27 mouse cellular contexts compared by ENCODE assay signal in the genomic region with DNA sequence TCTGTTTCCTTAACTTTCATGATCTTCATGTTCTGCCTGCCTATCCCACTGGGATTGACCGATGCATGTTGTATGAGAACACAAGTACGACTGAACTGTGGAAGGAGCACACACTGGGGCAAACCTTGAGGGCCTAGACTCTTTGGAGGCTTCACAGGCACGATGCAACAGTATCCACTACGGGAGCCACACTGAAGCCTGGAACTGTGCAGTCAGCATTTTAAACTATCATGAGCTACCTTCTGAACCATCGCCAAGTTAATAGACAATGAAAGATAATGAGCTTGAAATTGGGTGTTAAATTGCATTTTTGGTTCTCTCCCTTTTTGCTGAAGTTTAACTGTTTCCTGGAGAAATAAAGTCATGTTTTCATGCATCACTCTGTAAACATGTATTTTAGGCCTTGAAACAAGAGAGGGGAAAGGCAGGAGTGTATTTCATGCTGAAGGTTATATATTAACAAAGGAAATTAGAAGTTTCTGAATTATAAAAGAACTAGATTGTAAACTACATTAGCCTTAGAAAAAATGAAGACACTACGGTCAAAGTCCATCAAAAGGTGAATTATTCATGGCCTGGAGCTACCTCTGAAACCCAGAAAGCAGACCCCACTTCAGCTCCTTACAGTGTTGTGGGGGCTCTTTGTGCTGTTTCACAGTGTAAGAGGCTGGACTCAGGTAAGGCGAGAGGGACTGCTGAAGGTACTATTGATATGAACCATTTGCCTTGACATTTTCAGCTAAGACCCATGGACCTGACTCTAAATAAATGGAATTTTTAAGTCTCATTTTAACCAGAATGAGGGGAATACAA.
DNase-seq lines count a peak whose midpoint lies in the region; ATAC-seq and TF ChIP-seq lines count a peak whose summit lies in the region.
"Had no signal": no experiment of that assay in that cellular context is flagged by ENCODE, and none has a peak within 500 bp of the region (broad histone marks: within the 10 kb centered on the region; RNA-seq: fewer than 3 reads in every experiment).

No protein-coding gene starts in this region.

- H3K9ac ChIP-seq in lung, postnatal 0 days (replicated peaks; ENCODE audit: low read depth) = no peak overlapping the region
- no peak overlapping the region for H3K9ac ChIP-seq in kidney, embryonic 15.5 days
- H3K9ac ChIP-seq: heart, embryonic 13.5 days; limb, embryonic 12.5 days; liver, postnatal 0 days; neural tube, embryonic 15.5 days had no signal

- H3K4me3 ChIP-seq in lung, postnatal 0 days (ENCODE audit: low read depth, low read length) = no peak overlapping the region
- no peak overlapping the region for H3K4me3 ChIP-seq in kidney, embryonic 15.5 days (replicated peaks)
- no peak overlapping the region for H3K4me3 ChIP-seq in forebrain, embryonic 10.5 days
- H3K4me3 ChIP-seq: embryonic facial prominence, embryonic 10.5 days; heart, embryonic 13.5 days; limb, embryonic 12.5 days; neural tube, embryonic 15.5 days had no signal

- ATAC-seq in lung, postnatal 0 days = no peak
- ATAC-seq in kidney, embryonic 15.5 days (replicated peaks; ENCODE audit: low FRiP score) = peak; percentile 91
- no peak for ATAC-seq in frontal cortex, adult (ENCODE audit: low TSS enrichment)
- ATAC-seq: forebrain, postnatal 0 days; hindbrain, postnatal 0 days; liver, postnatal 0 days had no signal

- no peaks in the 10 kb centered on the region for H3K36me3 ChIP-seq in lung, postnatal 0 days (ENCODE audit: insufficient read depth, low read length)
- no peaks in the 10 kb centered on the region for H3K36me3 ChIP-seq in kidney, embryonic 15.5 days
- H3K36me3 ChIP-seq in forebrain, embryonic 10.5 days (replicated peaks) = no peaks in the 10 kb centered on the region
- H3K36me3 ChIP-seq: embryonic facial prominence, embryonic 10.5 days; G1E; neural tube, embryonic 15.5 days had no signal

- no peak overlapping the region for H3K4me2 ChIP-seq in lung, postnatal 0 days (replicated peaks; ENCODE audit: low read depth, low read length)
- no peak overlapping the region for H3K4me2 ChIP-seq in kidney, embryonic 15.5 days
- H3K4me2 ChIP-seq: heart, embryonic 13.5 days; limb, embryonic 12.5 days; liver, embryonic 11.5 days; midbrain, embryonic 11.5 days; neural tube, embryonic 15.5 days had no signal

- peak; percentile 29 to 37 for DNase-seq in kidney, adult 8-10 months
- DNase-seq in kidney, postnatal 10 days = no peak
- DNase-seq in lung, postnatal 0 days (ENCODE audit: low spot score) = no peak
- DNase-seq in lung, postnatal 14 days = no peak
- no peak for DNase-seq in forebrain, embryonic 10.5 days (ENCODE audit: extremely low spot score, low spot score)
- DNase-seq: adrenal gland, adult 2 months; B cell, adult 2 months; cerebellum, adult 11-12 months; cerebellum, postnatal 10 days; forebrain, postnatal 0 days; gastrocnemius, postnatal 25 days; heart, postnatal 14 days; liver, postnatal 0 days; right cerebral cortex, postnatal 14 days; spleen, adult 18-20 months; thymus, postnatal 14 days had no signal

- H3K9me3 ChIP-seq in lung, postnatal 0 days (ENCODE audit: low read length) = no peaks in the 10 kb centered on the region
- no peaks in the 10 kb centered on the region for H3K9me3 ChIP-seq in kidney, embryonic 15.5 days (replicated peaks)
- no peaks in the 10 kb centered on the region for H3K9me3 ChIP-seq in forebrain, embryonic 10.5 days
- H3K9me3 ChIP-seq: embryonic facial prominence, embryonic 10.5 days; G1E; heart, embryonic 13.5 days; limb, embryonic 12.5 days; neural tube, embryonic 15.5 days had no signal

- no peak for TF ChIP-seq CTCF in lung, postnatal 0 days (IDR thresholded peaks at IDR 0.05)

- H3K27ac ChIP-seq in lung, postnatal 0 days (ENCODE audit: low read length) = 0 out of 2 replicates have a peak overlapping the region, but pooled peaks have one; percentile 28
- peak overlapping the region; percentile 59 for H3K27ac ChIP-seq in kidney, embryonic 15.5 days
- no peak overlapping the region for H3K27ac ChIP-seq in forebrain, embryonic 10.5 days
- H3K27ac ChIP-seq: embryonic facial prominence, embryonic 10.5 days; heart, embryonic 13.5 days; hindbrain, postnatal 0 days; limb, embryonic 12.5 days; neural tube, embryonic 15.5 days had no signal

- H3K4me1 ChIP-seq in lung, postnatal 0 days (ENCODE audit: insufficient read depth, low read depth, low read length) = no peaks in the 10 kb centered on the region
- H3K4me1 ChIP-seq in kidney, embryonic 15.5 days = peaks cover 4% of the 10 kb centered on the region
- peaks cover 29% of the 10 kb centered on the region for H3K4me1 ChIP-seq in forebrain, embryonic 10.5 days

- TF ChIP-seq EP300 in lung, postnatal 0 days (IDR thresholded peaks at IDR 0.05) = no peak

- H3K27me3 ChIP-seq in lung, postnatal 0 days (replicated peaks; ENCODE audit: insufficient read depth, low read length) = no peaks in the 10 kb centered on the region
- H3K27me3 ChIP-seq in kidney, embryonic 15.5 days = no peaks in the 10 kb centered on the region
- H3K27me3 ChIP-seq in forebrain, embryonic 10.5 days (ENCODE audit: poor library complexity, severe bottlenecking) = no peaks in the 10 kb centered on the region
- H3K27me3 ChIP-seq: CH12.LX; heart, embryonic 13.5 days; limb, embryonic 12.5 days; neural tube, embryonic 15.5 days had no signal

- WGBS in lung, postnatal 0 days = 73% methylated on average over 7 of the region's 7 CpGs
- 61% methylated on average over 7 of the region's 7 CpGs for WGBS in kidney, embryonic 15.5 days
- 84% methylated on average over 7 of the region's 7 CpGs for WGBS in forebrain, embryonic 10.5 days

Comparison
In these comparisons a context has a peak if more than half of its experiments do, and no peak if none do; other contexts are left out.
1. DNase-seq: peak in kidney, adult 8-10 months (2 of 2); none in kidney, postnatal 10 days (single experiment), lung, postnatal 0 days (single experiment), lung, postnatal 14 days (single experiment) and forebrain, embryonic 10.5 days (single experiment).